Mouse (Mus musculus) adrenal gland, postnatal 14 days (tissue): ENCODE measurements around the gene Ston1. TPM values are rescaled to one million over a fixed set of nuclear protein-coding genes. Genes with fewer than 3 reads are reported as not detected.

Source experiments
- DNase-seq: peaks from one replicate; pipeline ENCODE4 v3.0.0; 2021; ENCODE audit warnings: mixed read lengths
- total RNA-seq: library from RNA; stranded (reverse); gene quantifications from 2 replicates; pipeline ENCODE4 v1.2.3, GENCODE M21; 2021

The Ston1 gene
- total RNA-seq, 1 experiment from 2014 or later = 28.0 TPM

DNA sequence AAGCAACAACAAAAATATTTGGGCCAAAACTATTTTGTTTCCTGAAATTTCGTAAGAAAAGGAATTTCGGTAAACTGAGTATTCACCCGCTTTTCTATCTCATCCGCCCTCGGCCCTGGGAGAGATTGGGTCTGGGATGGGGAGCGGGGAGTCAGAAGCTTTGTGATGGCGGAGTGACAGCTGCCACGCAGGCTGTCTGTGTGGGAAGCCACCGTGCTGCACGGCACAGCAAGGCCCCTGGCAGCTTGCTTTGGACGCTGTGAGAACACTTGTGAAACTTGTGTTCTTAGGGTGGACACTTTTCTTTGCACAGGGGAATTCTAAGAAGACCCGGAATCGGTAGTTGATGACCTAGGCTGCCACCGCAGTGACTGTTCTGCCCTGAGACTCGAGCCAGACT is 10.1 kb upstream of the Ston1 start:
- DNase-seq = no peak

DNA sequence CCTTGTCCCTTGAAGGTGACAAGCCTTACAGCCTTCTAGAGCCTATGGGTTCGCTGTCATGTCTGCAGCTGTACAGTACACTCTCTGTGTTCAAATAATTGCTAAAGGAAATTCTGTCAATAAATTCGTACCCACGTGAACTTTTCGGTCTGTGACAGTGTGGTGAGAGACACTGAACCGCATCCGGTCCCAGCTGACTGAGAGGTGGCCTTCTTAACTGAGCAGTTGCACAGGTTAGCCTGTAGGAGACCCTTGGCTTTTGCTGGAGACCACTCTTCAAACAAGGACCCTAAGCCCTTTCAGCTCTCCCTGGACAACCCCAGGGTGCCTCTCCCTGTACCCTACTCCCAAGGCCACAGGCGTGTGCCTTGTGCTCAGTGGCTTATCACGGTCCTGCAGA is 9.3 kb upstream of the Ston1 start:
- DNase-seq = no peak

DNA sequence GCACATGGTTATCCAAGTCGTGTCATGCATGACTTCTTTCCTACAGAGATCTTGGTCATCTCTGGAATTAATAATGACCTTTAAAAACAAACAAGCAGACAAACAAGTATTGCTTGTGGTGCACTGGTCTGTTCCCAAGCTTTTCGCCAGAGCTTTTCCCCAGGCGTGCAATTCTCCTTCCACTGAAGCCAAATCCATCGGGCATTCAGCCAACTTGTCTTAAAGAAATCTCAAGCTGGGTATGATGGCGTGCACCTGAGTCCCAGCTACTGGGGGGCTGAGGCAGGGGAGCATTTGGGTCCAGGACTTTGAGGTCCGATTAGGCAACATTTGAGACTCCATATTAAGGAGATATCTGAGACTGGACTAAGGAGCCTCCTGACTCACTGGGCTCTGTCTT is 7.2 kb upstream of the Ston1 start:
- no peak for DNase-seq

DNA sequence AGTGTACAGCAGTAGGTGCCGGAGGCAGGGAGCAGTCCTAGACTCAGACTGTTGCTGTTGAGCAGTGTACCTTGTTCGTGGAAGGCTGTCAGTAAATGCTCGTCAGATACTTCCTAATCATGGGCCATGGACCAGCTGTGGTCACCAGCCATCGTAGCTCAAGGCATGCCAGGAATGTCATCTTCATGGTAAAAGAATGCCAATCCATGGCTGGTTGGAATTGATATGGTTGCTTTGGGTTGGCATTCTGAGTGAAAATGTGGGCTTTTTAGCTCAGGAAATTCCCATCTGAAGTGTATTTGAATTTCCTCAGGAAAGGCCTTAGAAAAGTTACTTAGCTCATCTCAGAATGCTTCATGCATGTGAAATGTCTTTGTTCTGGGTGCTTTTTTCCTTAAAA is 2.4 kb upstream of the Ston1 start:
- no peak for DNase-seq

DNA sequence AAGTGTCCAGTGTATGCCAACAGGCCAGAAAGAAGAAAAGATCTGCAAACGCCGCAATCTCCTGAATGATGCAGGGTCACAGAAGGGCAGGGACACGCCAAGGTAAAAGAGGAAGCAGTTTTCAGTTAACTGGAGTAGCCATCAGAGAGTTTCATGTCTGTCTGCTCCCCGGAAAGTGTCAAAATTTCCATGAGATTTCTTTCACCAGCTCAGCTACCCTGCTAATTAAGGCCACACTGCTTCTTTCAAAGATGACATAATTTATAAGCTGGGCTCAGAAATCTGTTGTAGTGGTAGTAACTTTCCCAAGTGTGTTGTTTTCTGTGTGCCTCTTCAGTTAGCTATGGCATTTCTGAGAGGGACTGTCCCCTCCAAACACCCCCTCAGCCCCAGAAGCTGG is 1.4 kb upstream of the Ston1 start:
- DNase-seq = no peak

DNA sequence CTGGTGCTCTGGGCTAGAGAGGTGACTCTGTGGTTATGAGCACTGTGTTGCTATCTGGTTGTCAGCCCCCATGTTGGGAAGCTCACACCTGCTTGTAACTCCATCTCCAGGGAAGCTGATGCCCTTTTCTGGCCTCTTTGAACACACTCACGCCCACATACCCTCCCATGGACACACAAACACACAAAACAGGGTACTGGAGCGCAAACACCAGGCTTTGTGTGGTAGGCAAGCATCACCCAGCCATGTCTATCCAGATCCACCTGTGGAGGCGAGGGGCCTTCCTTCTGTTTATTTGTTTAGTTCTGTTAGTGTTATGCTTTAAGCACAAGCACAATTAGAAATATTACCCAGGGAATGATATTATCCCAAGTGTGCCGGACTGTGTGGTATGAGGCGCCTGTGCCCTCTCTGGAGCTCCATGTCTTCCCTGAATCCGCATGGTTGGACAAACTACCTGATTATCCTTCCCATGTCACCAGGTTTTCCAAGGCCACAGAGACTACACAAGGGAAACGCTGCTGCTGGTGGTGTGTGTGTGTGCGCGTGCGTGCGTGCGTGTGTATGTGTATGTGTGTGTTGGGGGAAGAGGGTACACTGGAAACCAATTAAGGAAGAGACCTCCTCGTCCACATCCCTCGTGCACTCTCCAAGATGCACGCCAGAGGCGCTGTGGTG is 801 bp upstream of the Ston1 start:
- no peak for DNase-seq

DNA sequence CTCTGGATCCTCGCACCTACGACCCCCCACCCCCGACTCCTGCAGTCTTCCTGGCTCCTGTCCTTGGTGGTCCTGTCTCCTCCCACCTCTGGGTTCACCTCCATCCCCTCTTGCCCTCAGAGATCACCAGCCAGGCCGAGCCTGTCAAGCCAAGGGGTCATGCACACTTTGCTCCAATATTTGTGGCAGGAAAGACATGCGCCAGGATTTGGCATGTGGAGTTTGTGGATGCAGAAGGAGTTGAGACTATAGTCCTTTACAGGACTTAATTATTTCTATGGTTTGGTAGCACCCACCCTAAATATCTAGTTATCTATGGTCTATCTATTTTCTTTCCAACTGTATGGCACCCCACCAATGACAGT is 554 bp downstream of the Ston1 start:
- no peak for DNase-seq

DNA sequence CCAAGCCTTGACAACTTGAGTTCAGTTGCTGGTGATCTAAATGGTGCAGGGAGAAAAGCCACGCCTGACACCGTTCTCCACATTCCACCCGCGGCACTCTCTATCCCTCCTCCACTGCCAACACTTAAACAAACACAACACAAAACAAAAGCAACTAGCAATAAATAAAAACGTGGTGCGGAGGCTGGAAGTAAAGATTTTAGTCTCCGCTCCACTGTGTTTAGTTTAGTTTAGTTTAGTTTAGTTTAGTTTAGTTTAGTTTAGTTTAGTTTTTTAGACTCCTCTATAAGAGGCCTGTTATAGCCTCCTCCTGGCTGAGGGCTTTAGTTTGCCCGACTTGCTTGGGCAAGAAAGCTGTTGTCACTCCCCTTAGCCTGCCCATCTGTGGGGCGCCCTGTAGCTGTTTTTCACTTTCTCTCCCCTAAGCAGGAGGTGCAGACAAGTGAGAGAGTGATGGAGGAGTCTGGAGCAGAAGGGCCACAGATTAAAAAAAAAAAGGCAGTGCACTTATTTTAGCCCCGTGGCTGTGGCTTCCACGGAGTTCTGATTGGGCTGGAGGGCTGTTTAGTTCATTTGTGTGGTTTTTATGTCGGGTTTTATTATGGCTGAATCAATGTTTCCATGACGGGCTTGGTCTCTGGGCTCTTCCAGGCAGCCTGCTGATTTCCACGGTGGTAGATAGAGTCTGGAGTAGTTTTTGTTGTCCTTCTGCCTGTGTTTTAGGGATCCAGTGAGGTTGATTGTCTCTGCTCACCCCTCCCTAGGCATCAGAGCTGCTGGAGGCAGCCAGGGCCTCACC is 1.3 kb downstream of the Ston1 start:
- no peak for DNase-seq

DNA sequence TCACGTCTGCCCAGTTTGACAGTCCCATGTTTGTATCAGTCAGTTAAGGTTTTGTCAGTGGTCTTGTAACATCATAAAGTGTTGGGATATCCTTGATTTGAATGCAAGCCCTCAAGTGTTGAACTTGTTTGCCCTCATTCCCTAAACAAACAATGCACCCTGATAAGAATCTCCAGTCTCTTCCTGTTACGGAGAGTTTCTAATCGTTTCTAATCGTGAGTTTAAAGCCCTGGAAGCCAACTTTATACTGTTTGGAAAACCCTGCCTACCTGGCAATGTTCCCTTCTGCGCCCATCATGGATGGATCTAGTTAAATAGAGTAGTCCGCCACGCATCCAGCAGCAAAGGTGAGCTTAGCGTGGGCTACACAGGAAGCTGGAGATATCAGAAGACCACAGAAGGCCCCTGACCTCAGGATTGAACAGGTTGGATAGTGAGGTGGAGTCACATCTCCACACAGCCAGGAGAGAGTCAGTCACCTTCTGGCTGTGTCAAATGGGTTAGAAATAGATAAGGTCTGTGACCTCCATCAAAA is 3.1 kb downstream of the Ston1 start:
- DNase-seq = no peak

DNA sequence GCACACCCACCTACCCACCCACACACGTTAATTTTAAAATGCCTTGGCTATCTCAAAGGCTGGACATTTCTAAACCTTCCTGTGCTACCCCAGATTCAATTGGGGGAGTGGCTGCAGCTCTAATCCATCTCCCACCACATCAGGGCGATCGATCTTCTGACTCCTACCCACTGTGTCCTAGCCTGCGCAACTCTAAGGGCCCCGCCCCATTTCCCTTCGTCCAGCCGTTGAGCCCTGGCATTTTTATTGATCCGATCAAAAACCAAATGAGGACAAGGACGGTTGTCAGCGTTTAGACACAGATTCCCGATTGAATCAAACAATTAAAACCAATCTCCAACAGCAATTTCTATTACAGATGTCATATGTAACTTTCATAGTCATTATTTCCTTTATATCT is 6.5 kb downstream of the Ston1 start:
- no peak for DNase-seq

DNA sequence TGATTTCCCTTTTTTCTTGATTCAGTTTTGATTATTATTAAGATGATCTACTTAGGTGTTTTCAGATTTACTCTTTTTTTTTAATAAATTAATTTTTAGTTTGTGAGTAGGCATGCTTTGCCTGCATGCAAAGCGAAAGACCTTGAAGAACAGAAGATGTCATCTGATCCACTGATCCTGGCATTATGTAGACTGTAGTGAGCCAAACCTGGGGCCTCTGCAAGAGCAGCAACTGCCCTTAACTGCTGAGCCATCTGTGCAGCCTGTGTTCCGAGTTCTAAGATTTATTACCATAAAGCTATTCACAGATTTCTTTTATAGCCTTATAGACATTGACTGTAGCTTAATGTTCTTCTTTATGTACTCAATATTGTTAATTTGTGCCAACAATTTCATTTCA is 8.6 kb downstream of the Ston1 start:
- no peak for DNase-seq

DNA sequence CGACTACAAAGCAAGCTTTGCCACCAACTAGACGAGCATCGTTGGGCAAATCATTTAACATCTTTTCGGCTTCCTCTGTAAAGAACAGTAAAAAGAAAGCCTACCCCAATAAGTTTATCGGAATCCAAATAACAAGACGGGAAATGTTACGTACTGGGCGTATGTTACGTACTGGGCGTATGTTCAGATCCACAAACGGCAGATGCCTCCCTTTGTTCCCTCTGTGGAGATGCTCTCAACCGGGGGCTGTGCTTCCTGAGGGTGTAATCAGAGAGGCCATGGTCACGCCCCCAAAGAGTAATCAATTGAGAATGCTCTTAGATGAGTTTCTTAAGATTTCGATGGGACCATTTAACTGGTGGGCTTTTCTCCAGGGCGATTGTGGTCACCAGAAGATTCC is 11.9 kb downstream of the Ston1 start:
- DNase-seq = no peak

DNA sequence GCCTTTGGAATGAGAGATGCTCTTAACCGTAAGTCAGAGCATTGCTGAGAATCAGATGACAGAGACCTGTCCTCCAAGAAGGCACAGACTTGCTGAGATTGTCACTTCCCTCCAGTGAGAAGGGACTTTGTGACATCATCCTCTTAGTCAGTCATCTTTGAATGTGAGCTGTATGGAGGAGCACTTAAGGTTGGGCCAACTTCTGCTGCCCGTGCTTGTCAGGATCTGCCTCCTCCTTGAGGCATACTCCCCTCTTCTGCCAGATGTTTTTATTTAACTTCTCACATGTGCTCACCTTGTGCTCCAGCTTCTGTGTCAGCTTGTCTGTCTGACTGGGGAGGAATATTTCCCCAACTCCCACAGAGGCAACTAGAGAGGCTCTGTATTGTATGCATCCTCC is 13.6 kb downstream of the Ston1 start:
- DNase-seq = no peak

DNA sequence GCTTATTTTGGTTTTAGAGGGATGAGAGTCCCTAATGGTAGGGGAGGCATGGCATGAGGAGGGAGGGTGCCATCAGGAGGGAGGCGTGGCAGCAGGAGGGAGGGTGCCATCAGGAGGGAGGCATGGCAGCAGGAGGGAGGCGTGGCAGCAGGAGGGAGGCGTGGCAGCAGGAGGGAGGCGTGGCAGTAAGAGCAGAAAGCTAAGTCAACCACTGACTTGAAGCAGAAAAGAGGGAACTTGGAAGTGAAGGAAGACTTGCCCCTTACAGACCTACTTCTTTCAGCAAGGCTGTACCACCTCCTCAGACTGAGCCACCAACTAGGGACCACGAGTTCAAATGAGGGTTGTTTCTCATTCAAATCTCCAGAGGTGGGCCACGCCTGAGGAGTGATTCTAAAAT is 15.7 kb downstream of the Ston1 start:
- DNase-seq = no peak

DNA sequence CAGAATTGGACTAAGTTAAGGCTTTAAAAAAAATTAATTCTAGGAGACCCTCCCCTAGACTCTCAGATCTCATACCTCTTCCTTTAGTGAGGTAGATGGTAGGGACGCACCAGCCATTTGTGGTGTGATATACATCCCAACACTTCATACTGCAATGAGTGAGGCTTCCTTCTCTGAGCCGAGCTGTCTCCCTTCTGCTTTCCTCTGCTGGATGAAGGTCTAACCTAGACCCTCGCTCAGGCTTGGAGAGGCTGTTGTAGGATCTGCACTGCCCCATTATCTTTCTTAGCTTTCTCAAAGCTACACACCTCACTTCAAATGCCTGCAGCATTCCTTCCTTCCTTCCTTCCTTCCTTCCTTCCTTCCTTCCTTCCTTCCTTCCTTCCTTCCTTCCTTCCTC is 16.2 kb downstream of the Ston1 start:
- DNase-seq = no peak

DNA sequence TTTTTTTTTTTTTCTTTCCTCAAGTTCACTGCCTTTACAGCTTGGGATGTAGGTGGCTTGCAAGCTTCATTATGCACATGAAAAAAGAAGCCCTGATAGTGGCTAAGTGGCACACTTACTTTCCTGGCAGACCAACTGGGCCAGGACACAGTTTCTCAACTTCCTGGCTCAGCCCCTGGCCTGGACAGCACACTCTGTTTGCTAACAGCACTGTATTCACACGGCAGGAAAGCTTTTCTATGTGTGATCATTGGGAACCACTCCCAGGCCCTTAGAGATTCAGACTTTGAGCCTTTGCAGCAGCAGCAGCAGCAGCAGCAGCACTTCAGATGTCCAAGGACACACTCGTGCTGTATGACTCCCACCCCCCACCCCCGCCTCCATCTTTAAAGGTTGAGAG is 16.8 kb downstream of the Ston1 start:
- peak; percentile 36 for DNase-seq

DNA sequence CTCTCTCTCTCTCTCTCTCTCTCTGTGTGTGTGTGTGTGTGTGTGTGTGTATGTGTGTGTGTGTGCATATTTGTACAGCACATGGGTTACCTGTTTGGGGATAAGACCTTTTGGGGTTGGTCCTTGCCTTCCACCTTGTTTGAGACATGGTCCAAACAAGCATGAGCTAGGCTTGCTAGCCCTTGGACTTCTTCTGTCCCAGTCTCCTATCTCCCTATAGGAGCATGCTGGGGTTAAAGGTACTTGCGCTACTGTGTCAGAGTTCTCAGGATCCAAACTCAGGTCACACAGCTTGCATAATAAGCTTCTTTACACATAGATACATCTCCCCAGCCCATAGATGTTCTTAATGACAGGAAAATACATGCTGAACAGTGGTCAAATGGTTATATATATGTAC is 17.2 kb downstream of the Ston1 start:
- no peak for DNase-seq

DNA sequence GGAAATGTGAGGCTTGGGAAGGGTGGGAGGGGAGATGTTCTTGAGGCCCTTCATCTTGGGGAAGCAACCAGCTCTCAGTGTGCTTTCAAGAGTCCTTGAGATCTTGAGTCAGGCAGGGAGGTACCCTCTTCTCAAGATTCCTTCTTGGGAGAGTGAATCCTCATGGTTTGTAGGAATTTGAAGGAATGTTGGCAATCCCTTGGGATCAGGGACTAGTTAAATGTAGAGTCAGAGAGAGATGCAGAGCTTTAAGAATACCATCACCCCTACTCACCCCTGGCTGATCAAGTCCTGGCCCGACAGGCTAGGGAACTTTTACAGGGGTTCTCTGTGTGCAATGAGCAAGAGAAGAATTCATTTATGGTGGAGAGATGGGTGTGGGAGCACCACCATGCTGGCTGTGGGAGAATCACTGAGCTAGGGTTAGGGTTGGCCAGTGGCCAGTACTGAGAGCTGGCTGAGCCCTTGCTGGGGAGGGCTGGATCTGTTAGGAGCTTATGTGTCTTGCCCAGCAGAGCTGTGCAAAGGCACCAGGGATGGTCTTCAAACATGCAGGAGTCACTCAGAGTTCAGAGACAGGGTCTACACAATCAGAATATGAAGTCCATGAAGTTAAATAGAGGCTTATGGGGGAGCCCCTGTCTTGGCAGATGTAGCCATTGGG is 18.1 kb downstream of the Ston1 start:
- no peak for DNase-seq

DNA sequence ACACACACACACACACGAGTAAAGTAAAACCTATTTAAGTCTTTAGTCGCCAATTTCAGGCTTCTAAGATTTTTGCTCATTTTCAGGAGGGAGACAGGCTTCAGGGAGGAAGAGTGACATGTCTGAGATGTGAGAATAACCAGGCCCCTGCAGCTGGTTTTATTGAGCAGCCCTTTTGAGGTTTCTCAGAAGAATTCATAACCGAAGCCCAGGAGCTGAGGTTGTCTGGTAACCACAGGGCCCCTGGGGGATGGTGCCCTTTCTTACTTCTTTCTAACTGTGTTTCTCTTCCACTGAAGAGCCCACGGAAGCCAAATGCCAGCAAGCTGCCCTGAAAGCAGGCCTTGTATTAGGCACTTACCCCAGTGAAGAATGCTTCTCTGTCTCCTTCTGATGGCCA is 23.5 kb downstream of the Ston1 start:
- DNase-seq = no peak

DNA sequence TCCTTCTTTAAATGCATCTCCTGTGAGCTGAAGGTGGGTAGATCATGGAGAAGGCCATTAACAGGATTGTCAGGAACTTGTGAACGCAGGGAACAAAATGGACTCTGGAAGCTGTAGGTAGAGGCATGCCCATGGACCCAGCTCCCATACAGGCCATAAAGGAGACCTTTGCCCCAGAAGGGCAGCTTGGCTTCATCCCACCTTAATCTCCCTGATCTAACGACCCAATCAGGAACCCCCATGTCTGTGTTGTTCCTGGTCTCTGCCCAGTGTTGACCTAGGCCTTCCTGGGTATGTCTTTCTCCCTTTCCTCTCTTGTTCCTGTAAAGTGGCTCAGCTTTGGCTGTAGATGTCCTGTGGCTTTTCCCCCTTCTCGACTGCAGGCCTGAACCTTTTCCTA is 23.9 kb downstream of the Ston1 start:
- no peak for DNase-seq

DNA sequence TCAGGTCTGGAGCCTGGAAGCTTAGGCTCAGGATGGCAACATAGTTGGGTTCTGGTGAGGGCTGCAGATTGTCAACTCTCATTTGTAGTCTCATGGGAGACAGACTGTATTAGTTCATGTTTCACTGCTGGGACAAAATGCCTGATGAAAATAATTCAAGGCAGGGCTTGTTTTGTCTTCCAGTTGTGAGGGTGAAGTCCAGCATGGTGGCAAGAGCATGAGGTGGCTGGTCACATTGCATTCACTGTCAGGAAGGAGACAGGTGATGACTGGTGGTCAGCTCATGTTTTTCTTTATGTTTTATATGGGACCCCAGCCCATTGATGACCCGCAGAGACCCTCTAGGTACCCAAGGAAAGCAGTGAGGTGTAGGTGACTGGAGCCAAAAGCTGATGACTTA is 25.2 kb downstream of the Ston1 start:
- DNase-seq = no peak

DNA sequence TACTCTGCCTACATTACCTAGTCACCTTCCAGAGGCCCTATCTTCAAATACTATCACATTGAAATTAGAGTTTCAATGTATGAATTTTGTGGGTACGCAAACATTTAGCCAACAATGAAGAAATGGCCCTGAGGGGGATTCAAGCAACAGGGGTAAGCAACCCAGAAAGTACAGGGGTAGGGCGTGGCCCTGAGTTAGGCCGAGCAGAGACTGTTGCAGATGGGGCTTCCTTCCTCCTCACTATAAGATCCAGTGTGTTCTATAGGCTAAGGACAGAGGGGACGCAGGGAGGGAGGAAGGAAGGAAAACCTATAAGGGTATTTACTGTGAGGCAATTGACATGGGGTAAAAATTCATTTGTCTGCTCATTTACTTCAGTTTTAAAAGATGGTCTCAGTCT is 26.9 kb downstream of the Ston1 start:
- no peak for DNase-seq

DNA sequence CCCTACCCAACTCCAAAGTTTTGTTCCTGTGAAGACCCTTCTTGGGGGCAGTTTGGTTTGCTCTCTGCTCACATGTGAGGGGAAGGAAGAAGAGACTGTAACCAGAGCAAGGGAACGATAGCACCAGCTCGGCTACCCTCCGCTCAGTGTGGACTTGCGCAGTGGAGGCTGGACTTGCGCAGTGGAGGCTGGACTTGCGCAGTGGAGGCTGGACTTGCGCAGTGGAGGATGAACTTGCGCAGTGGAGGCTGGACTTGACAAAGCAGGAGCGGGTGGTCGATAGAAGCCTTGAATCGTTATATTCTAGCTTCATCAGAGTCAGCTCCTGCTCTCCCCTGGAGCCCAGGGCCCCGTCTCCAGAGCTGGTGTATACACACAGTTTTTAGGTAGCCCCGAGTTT is 27.9 kb downstream of the Ston1 start:
- no peak for DNase-seq

DNA sequence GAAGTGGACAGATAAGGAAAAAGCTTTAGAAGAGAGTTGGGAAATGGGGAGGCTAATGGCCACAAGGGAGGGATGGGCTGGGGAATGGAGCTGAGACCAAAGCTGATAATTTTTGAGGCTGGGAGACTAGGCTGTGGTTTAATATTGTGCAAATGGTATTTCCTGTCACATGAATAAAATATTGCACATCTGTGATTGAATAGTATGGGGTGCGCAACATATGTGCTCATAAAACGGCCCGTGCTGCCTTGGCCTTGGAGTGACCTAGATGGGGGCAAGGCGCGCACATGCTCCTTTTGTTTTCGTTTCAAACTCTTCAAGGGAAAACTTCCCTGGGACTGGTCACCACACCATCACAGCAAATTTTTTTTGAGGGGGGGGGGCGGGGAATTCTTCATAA is 28.4 kb downstream of the Ston1 start:
- no peak for DNase-seq
